Mouse (Mus musculus) myocyte (in vitro differentiated cells): ENCODE measurements around the gene Plcb4.

Experiments
- MAX ChIP-seq: IDR thresholded peaks from one replicate; pipeline ENCODE4 v1.6.1; 2011; ENCODE audit warnings: low read depth, mild to moderate bottlenecking, control low read depth
- POLR2A ChIP-seq: IDR thresholded peaks from one replicate; pipeline ENCODE4 v1.6.1; 2011; ENCODE audit warnings: low read depth, mild to moderate bottlenecking, control low read depth, moderate library complexity; ENCODE audit not compliant: insufficient read length
- USF1 ChIP-seq: IDR thresholded peaks from one replicate; pipeline ENCODE4 v1.6.1; 2011; ENCODE audit warnings: low read depth, mild to moderate bottlenecking, control low read depth, moderate library complexity

GRCm38 (mm10) chr2:135828446-135828845, 169.6 kb downstream of the Plcb4 start:
- TF ChIP-seq MAX (no peak), POLR2A (no peak), USF1 (no peak)
